Mouse (Mus musculus) NIH3T3 (cell line): Measurements from ENCODE around the gene Bptf.
"Not testable (repeated sequence)": the region's sequence is repeated elsewhere in the genome, so short reads cannot be mapped to it uniquely, and the experiment has no call there.

Experiments
- DNase-seq: peaks from one replicate; pipeline ENCODE4 v3.0.0-alpha.2; 2012; ENCODE audit warnings: low read depth

Bptf gene

GRCm38 (mm10) chr11:107017339-107017886, 114.5 kb downstream of the Bptf start:
- no peak for DNase-seq

- peak; percentile 87 for DNase-seq
These were observed 115.0 kb downstream of the Bptf start for GRCm38 (mm10) chr11:107016893-107017292.

DNA sequence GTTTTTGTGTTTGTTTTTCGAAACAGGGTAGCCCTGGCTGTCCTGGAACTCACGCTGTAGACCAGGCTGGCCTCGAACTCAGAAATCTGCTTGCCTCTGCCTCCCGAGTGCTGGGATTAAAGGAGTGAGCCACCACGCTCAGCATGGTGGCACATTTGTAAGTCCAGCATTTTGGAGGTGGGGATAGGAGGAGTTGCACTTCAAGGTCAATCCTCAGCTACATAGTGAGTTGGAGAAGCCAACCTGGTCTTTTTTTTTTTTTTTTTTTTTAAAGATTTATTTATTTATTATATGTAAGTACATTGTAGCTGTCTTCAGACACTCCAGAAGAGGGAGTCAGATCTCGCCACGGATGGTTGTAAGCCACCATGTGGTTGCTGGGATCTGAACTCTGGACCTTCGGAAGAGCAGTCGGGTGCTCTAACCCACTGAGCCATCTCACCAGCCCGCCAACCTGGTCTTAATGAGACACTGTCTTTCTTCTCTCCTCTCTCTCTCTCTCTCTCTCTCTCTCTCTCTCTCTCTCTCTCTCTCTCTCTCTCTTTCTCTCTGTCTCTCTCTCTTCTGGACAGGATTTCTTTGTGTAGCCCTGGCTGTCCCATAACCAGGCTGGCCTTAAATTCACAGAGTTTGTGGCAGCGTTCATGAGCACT, 116.3 kb downstream of the Bptf start:
- not testable (repeated sequence) for DNase-seq

DNA sequence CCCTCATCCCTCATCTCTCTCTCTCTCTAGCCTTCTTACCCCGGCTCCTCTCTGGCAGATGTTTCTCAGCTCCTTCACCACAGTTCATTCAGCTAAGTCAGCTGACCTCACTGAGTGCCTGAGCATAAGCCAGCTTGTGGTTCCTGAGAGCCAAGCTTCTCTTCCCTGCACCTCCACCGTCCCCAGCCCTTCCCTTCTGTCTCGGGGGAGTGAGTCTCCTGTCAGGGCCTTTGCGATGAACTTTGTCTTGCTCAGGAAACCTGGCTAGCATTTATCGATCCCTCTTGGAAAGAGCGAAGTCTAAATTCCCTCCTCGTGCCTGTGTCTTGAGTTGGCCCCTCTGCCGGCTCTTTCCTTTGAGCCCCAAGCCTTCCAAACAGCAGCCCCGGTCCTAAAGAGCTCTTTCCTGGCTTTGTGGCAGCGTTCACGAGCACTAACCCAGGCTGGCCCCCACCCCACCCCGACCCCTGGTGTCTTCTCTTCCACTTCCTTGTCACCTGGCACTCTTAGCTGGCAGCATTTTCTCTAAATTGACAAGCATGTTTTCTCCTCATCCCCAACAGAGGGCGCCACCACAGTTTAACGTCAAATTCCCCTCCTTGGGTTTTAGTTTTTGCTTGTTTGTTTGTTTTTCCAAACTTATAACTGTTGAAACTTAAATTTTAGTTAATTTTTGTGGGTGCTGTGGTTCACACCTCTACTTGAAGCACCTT, 117.2 kb downstream of the Bptf start:
- DNase-seq = peak; percentile 59

GRCm38 (mm10) chr11:107014020-107014585, 117.8 kb downstream of the Bptf start:
- no peak for DNase-seq

GRCm38 (mm10) chr11:107012324-107013017, 119.5 kb downstream of the Bptf start:
- peak; percentile 98 for DNase-seq

DNA sequence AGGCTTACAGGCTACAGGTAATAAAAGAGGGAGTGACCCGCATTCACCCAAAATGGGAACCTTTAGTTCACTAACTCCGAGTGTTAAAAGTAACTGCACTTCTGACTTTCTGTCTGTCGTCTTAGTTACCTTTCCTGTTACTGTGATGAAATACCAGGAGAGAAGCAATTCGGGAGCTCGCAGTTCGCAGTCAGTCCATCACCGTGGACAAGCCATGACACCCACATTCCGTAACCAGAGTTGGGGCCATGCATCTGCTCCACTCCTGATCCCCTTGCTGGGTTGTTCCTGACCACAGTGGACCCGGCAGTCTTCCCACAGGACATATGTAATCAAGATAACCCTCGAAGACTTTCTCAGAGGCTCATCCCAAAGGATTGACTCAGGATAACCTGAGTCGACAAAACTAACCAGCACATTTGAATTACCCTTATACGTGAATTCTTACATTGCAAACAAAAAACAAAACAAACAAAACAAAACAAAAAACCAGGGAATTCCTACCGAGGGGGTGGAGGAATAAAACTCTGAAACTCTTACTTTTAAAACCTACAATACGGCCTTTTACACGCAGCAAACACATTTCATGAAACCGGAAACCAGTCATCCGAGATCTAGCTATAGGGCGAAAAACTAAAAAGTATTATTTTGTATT, 120.1 kb downstream of the Bptf start:
- no peak for DNase-seq

DNA sequence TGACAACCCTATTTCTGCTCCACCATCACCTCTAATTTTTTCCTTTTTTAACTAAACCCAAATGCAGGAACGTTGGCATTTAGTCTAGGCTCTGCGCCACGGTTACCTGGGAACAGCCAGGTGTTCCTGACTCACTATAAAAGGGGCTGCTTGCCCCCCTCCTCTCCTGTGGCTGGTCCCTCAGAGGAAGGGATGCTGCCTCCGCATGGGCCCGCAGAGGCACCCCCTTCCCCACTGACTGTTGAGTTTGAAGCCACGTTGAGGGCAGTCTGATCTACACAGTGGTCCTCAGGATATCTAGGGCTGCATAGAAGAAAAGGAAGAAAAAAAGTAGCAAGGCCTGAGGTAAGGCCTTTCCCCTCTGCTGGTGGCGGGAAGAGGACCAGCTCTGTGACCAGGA, 120.8 kb downstream of the Bptf start:
- no peak for DNase-seq

- peak; percentile 54 for DNase-seq
These were observed 121.5 kb downstream of the Bptf start for GRCm38 (mm10) chr11:107010447-107010846.

- DNase-seq = peak; percentile 89
These were observed 126.4 kb downstream of the Bptf start for GRCm38 (mm10) chr11:107005538-107005937.

DNA sequence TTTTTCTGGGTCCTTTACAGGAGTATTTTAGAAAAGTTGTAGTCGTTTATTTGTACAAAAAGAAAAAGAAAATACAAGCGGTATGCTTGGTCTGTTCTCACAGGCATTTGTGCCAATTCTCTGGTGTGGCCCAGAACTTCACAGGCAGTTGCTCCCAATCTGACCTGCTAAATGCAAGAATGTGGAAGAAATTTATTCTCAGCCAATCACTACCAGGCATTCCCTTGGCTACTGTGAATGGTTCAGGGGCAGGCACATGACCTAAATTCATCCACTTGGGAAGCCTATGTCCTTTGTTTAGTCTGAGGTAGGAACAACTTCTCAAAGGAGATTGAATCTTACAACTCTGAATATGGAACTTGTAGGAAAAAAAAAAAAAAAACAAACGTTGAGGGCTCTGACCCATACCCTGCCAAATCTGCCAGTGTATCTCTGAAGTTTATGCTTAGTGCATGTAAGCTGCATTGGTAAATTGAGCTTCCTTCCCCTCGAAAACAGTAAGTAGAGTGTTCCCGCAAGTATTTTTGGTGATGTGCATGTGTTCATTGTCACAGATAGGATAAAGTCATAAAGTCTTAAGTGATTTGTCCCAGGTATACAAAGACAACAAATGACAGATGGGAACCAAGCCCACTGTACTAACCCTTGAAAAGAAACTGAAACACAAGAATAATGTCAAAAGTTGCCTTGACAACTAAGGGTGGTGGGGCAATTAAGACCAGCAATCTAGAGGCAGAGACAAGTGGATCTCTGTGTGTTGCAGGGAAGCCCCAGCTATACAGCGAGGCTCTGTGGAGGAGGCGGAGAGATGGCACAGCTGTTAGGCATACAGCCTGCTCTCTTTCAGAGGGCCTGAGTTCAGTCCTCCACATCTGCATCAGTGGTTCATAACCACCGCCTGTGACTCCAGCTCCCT, 129.9 kb downstream of the Bptf start:
- peak; percentile 53 for DNase-seq

DNA sequence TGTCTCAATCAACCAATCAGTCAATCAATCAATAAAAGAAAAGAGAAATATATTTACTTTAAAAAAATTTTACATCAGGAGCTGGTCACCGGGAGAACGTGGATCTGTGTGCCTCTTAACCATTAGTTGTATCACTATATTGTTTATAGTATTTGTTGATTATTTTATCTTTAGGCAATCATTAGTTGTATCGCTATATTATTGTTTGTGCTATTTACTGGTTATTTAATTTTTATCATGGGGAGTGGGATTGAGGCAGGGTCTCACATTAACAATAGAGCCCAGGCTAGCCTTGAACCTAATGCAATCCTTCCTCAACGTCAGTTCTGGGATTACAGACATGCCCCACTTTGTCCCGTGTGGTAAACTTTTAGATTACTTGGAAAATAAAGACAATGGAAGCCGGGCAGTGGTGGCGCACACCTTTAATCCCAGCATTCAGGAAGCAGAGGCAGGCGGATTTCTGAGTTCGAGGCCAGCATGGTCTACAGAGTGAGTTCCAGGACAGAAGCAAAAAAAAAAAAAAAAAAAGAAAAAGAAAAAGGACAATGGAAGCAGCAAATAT, 131.9 kb downstream of the Bptf start:
- DNase-seq = no peak

- peak; percentile 97 for DNase-seq
These were observed 132.6 kb downstream of the Bptf start, which contains the start of gene Kpna2 for GRCm38 (mm10) chr11:106999151-106999948. Gene Kpna2, minus strand, starts transcription at chr11:106999541.

DNA sequence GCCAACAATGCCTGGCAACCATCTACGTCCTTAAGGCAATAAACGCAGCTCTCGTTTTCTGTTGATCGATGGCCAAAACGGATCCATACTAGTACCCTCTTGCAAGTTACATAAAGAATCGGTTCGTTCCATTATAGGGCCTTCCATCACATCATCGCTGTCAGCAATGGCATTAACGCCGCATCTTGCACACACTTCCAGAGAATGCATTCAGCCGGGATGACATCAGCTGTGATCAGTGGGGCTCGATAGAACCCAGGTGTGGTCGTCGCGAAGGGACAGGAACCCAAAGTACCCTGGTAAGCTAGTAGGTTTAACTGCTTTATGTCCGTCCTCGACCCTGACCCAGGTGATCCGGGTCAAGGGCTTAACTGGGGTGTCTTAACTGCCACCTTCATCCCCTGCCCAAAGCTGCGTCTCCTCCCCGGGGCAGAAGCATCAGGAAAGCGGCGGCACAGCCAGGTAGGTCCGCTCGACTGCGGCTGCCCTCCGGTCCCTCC, 133.2 kb downstream of the Bptf start:
- DNase-seq = peak; percentile 56

DNA sequence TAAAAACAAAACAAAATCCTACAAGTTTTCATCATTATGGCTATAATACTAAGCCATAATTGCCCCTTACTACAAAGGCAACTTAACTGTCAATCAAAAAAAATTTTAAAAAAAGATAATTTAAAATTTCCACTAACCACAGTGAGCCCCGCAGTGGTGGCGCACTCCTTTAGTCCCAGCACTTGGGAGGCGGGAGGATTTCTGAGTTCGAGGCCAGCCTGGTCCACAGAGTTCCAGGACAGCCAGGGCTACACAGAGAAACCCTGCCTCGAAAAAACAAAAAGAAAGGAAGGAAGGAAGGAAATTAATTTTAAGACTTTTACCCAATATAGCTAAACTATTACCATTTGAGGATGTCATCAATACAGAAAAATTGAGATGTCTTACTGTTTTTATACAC, 134.0 kb downstream of the Bptf start:
- DNase-seq = peak; percentile 51

DNA sequence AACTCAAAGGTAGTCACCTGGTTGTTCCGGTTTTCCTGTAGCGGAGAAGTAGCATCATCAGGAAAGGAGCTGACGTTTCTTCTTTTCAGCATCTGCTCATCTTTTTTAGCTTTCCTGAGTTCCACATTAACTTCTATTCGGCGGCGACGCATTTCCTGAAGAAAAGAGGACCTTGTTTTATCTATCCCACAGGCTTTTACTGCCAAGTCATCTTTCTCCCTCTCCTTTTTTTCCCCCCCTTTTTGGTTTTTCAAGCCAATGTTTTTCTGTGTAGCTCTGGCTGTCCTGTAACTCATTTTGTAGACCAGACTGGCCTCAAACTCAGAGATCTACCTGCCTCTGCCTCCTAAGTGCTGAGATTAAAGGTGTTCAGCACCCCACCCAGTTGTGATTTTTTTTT, 135.4 kb downstream of the Bptf start:
- DNase-seq = not testable (repeated sequence)

- no peak for DNase-seq
These were observed 137.5 kb downstream of the Bptf start for GRCm38 (mm10) chr11:106994246-106995085.

- no peak for DNase-seq
These were observed 144.5 kb downstream of the Bptf start for GRCm38 (mm10) chr11:106987384-106987783.
